Mouse (Mus musculus): ENCODE data around the gene Eif2b5.

- TF ChIP-seq CTCF (IDR thresholded peaks at IDR 0.05; ENCODE audit: control insufficient read depth, insufficient read depth, low read length), result no peak
- no peak for TF ChIP-seq POLR2A (IDR thresholded peaks at IDR 0.05; ENCODE audit: borderline replicate concordance, control insufficient read depth, low read depth, low read length)
These were observed 53.1 kb downstream of the Eif2b5 start for GRCm38 (mm10) chr16:20551691-20552090.
